Mouse (Mus musculus): ENCODE measurements around the gene Spock1.

GRCm38 (mm10) chr13:57604437-57604836, 303.7 kb downstream of the Spock1 start:
- no peak for TF ChIP-seq POLR2A (IDR thresholded peaks at IDR 0.05; ENCODE audit: low read depth, low read length)
- TF ChIP-seq CTCF (IDR thresholded peaks at IDR 0.05; ENCODE audit: borderline replicate concordance, insufficient read depth, low read length) = no peak
